Mouse (Mus musculus) liver, embryonic 15.5 days (tissue): Measurements from ENCODE around the gene Daam2. TPM values are rescaled to one million over a fixed set of nuclear protein-coding genes. Genes with fewer than 3 reads are reported as not detected.

Source experiments
- ATAC-seq: fragments of 200-750 bp; cut with Nextera tagmentation; 2 replicates; pipeline ENCODE4 v1.8.0; 2017; ENCODE audit warnings: moderate number of reproducible peaks, mild to moderate bottlenecking, moderate library complexity; ENCODE audit not compliant: insufficient read depth
- H3K27ac ChIP-seq: fragments of 300-500 bp; sonication (generic); replicated peaks from 2 replicates; pipeline ENCODE4 v1.5.1; 2015; ENCODE audit warnings: mild to moderate bottlenecking, inconsistent platforms
- H3K27me3 ChIP-seq: fragments of 300-500 bp; sonication (generic); 2 replicates; pipeline ENCODE4 v1.6.1; 2015; ENCODE audit warnings: mild to moderate bottlenecking, inconsistent platforms
- H3K36me3 ChIP-seq: fragments of 300-500 bp; sonication (generic); replicated peaks from 2 replicates; pipeline ENCODE4 v1.6.1; 2015; ENCODE audit warnings: moderate library complexity, mild to moderate bottlenecking, inconsistent platforms
- H3K4me1 ChIP-seq: fragments of 300-500 bp; sonication (generic); replicated peaks from 2 replicates; pipeline ENCODE4 v1.6.1; 2015; ENCODE audit warnings: inconsistent platforms
- H3K4me2 ChIP-seq: fragments of 300-500 bp; sonication (generic); 2 replicates; pipeline ENCODE4 v1.6.1; 2015; ENCODE audit warnings: moderate library complexity, mild to moderate bottlenecking, inconsistent platforms
- H3K4me3 ChIP-seq: fragments of 300-500 bp; sonication (generic); replicated peaks from 2 replicates; pipeline ENCODE4 v1.5.1; 2015; ENCODE audit warnings: mild to moderate bottlenecking, inconsistent platforms
- H3K9ac ChIP-seq: fragments of 300-500 bp; sonication (generic); 2 replicates; pipeline ENCODE4 v1.6.1; 2015; ENCODE audit warnings: moderate library complexity, mild to moderate bottlenecking, inconsistent platforms
- H3K9me3 ChIP-seq: fragments of 300-500 bp; sonication (generic); replicated peaks from 2 replicates; pipeline ENCODE4 v1.6.1; 2016; ENCODE audit warnings: inconsistent platforms
- WGBS: fragments of 180-500 bp; shearing (Covaris S2); methylation state at CpG from one replicate; pipeline ENCODE4 v1.1.7; 2015; ENCODE audit warnings: mixed read lengths; ENCODE audit not compliant: insufficient replicate concordance; 5-methylcytosine and 5-hydroxymethylcytosine counted together
- polyA plus RNA-seq: library from polyadenylated mRNA; unstranded; fragments of >200 nt; fragmentation: Nextera tagmentation; extraction: Ambion mirVana; gene quantifications from 2 replicates; pipeline ENCODE4 v1.2.1, GENCODE M21; 2015

Daam2 gene
- polyA plus RNA-seq, 1 experiment from 2014 or later: 0.33 TPM

- peaks cover 43% of the 10 kb centered on the region for H3K27me3 ChIP-seq
- H3K4me1 ChIP-seq: no peaks in the 10 kb centered on the region
- ATAC-seq: no peak
- no peak overlapping the region for H3K4me2 ChIP-seq
- no peak overlapping the region for H3K9ac ChIP-seq
- H3K4me3 ChIP-seq: no peak overlapping the region
- H3K27ac ChIP-seq: no peak overlapping the region
- WGBS: 46% methylated on average over 4 of the region's 4 CpGs
- H3K9me3 ChIP-seq: no peaks in the 10 kb centered on the region
- H3K36me3 ChIP-seq: no peaks in the 10 kb centered on the region
Measured at GRCm38 (mm10) chr17:49561985-49562384, 2.2 kb downstream of the Daam2 start.

DNA sequence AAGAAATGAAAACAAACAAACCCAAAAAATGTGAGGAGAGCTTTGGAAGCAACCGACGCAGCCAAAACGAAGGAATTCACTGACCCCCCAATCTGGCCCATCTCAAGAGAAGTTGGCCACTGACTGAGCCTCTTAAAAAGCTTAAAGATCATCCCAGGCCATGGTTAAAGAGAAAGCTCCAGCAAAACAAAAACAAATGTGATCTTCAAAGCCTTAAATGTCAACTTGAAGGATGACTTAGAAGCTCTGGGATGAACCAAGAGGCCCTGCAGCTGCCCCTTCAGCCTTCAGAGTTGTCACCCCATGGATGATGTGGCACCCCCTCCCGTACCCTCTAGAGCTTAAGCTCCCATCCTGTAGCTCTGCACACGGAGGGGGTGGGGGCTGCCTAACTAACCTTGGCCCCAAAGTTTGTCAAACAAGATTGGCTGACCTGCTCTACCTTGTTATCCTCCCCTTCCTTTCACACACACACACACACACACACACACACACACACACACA lies 4.3 kb downstream of the Daam2 start:
- H3K4me1 ChIP-seq: no peaks in the 10 kb centered on the region
- no peak overlapping the region for H3K4me2 ChIP-seq
- no peaks in the 10 kb centered on the region for H3K36me3 ChIP-seq
- no peak overlapping the region for H3K27ac ChIP-seq
- no peak overlapping the region for H3K4me3 ChIP-seq
- H3K9ac ChIP-seq: no peak overlapping the region
- H3K27me3 ChIP-seq: peaks cover 32% of the 10 kb centered on the region
- WGBS: 26% methylated on average over 5 of the region's 5 CpGs
- no peak for ATAC-seq
- no peaks in the 10 kb centered on the region for H3K9me3 ChIP-seq

- H3K4me3 ChIP-seq: no peak overlapping the region
- no peaks in the 10 kb centered on the region for H3K9me3 ChIP-seq
- no peak for ATAC-seq
- no peaks in the 10 kb centered on the region for H3K4me1 ChIP-seq
- no peak overlapping the region for H3K27ac ChIP-seq
- H3K9ac ChIP-seq: no peak overlapping the region
- H3K4me2 ChIP-seq: no peak overlapping the region
- WGBS: 44% methylated on average over 3 of the region's 3 CpGs
- no peaks in the 10 kb centered on the region for H3K36me3 ChIP-seq
- H3K27me3 ChIP-seq: no peaks in the 10 kb centered on the region
Measured at GRCm38 (mm10) chr17:49556169-49556568, 8.0 kb downstream of the Daam2 start.

DNA sequence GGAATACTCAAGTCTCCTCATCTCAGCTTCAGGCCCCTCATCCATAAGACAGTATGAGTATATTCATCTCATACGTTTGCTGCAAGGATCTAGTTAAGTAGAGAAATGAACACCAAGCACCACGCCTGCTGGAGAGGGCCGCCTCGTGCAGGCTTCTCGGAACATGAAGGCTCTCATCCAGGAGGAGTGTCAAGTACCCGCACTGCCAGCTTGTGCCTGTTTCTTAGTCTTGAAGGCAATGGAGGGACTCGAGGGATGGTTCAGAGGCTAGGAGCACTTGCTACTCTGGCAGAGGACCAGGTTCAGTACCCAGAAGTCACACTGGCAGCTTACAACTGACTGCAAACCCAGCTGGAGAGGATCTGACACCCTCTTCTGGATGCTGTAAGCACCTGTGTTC lies 12.2 kb downstream of the Daam2 start:
- Histone ChIP-seq H3K4me2 (no peak overlapping the region), H3K27ac (no peak overlapping the region), H3K27me3 (no peaks in the 10 kb centered on the region), H3K9ac (no peak overlapping the region), H3K4me3 (no peak overlapping the region), H3K36me3 (no peaks in the 10 kb centered on the region), H3K4me1 (no peaks in the 10 kb centered on the region), H3K9me3 (no peaks in the 10 kb centered on the region)
- WGBS: 63% methylated on average over 7 of the region's 7 CpGs
- no peak for ATAC-seq

- H3K4me2 ChIP-seq: no peak overlapping the region
- no peak overlapping the region for H3K9ac ChIP-seq
- H3K4me1 ChIP-seq: no peaks in the 10 kb centered on the region
- no peaks in the 10 kb centered on the region for H3K9me3 ChIP-seq
- no peak overlapping the region for H3K4me3 ChIP-seq
- no peaks in the 10 kb centered on the region for H3K27me3 ChIP-seq
- H3K27ac ChIP-seq: no peak overlapping the region
- no peaks in the 10 kb centered on the region for H3K36me3 ChIP-seq
- 73% methylated on average over 2 of the region's 2 CpGs for WGBS
- ATAC-seq: no peak
Measured at GRCm38 (mm10) chr17:49551465-49551864, 12.7 kb downstream of the Daam2 start.

GRCm38 (mm10) chr17:49545997-49546396 lies 18.1 kb downstream of the Daam2 start:
- H3K4me3 ChIP-seq: no peak overlapping the region
- no peaks in the 10 kb centered on the region for H3K27me3 ChIP-seq
- no peak overlapping the region for H3K9ac ChIP-seq
- WGBS: 60% methylated on average over 4 of the region's 4 CpGs
- no peaks in the 10 kb centered on the region for H3K36me3 ChIP-seq
- H3K4me2 ChIP-seq: no peak overlapping the region
- H3K9me3 ChIP-seq: no peaks in the 10 kb centered on the region
- no peak overlapping the region for H3K27ac ChIP-seq
- no peak for ATAC-seq
- H3K4me1 ChIP-seq: no peaks in the 10 kb centered on the region

GRCm38 (mm10) chr17:49545424-49545823 lies 18.7 kb downstream of the Daam2 start:
- Histone ChIP-seq H3K4me2 (no peak overlapping the region), H3K4me1 (no peaks in the 10 kb centered on the region), H3K27me3 (no peaks in the 10 kb centered on the region), H3K4me3 (no peak overlapping the region), H3K27ac (no peak overlapping the region), H3K9ac (no peak overlapping the region), H3K9me3 (no peaks in the 10 kb centered on the region), H3K36me3 (no peaks in the 10 kb centered on the region)
- ATAC-seq: no peak
- WGBS: 53% methylated on average over 4 of the region's 4 CpGs

GRCm38 (mm10) chr17:49544561-49544960 lies 19.6 kb downstream of the Daam2 start:
- Histone ChIP-seq H3K36me3 (no peaks in the 10 kb centered on the region), H3K4me3 (no peak overlapping the region), H3K27me3 (no peaks in the 10 kb centered on the region), H3K4me2 (no peak overlapping the region), H3K4me1 (no peaks in the 10 kb centered on the region), H3K9ac (no peak overlapping the region), H3K9me3 (no peaks in the 10 kb centered on the region), H3K27ac (no peak overlapping the region)
- 74% methylated on average over 2 of the region's 2 CpGs for WGBS
- ATAC-seq: no peak

DNA sequence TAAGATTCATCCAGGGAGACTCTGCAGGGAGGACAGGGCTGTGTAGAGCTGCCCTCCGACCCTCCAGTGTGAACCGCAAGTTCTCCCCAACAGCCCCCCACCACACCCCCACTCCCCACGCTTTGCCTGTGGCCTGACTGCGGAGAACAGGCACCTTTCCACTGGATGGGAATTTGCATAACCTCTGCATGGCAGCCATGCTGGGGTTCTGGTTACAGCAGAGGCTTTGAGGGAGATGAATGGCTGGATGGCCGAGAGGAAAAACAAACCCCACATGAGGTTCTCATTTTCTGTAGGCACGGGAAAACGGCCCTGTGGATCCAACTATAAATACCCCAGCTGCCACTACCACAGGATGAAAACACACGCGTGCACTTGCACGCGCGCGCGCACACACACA lies 23.4 kb downstream of the Daam2 start:
- Histone ChIP-seq H3K27me3 (no peaks in the 10 kb centered on the region), H3K4me3 (no peak overlapping the region), H3K9ac (no peak overlapping the region), H3K27ac (no peak overlapping the region), H3K4me2 (no peak overlapping the region), H3K36me3 (no peaks in the 10 kb centered on the region), H3K4me1 (no peaks in the 10 kb centered on the region), H3K9me3 (no peaks in the 10 kb centered on the region)
- 76% methylated on average over 14 of the region's 14 CpGs for WGBS
- no peak for ATAC-seq

GRCm38 (mm10) chr17:49539204-49539603 lies 24.9 kb downstream of the Daam2 start:
- H3K36me3 ChIP-seq: no peaks in the 10 kb centered on the region
- no peak overlapping the region for H3K4me3 ChIP-seq
- no peaks in the 10 kb centered on the region for H3K4me1 ChIP-seq
- H3K9me3 ChIP-seq: no peaks in the 10 kb centered on the region
- H3K27me3 ChIP-seq: no peaks in the 10 kb centered on the region
- no peak overlapping the region for H3K27ac ChIP-seq
- no peak for ATAC-seq
- H3K4me2 ChIP-seq: no peak overlapping the region
- H3K9ac ChIP-seq: no peak overlapping the region
- 50% methylated on average over 8 of the region's 8 CpGs for WGBS

GRCm38 (mm10) chr17:49535580-49535979 lies 28.6 kb downstream of the Daam2 start:
- ATAC-seq: no peak
- Histone ChIP-seq H3K9ac (no peak overlapping the region), H3K4me3 (no peak overlapping the region), H3K36me3 (no peaks in the 10 kb centered on the region), H3K27ac (no peak overlapping the region), H3K9me3 (no peaks in the 10 kb centered on the region), H3K27me3 (no peaks in the 10 kb centered on the region), H3K4me2 (no peak overlapping the region), H3K4me1 (no peaks in the 10 kb centered on the region)
- 61% methylated on average over 4 of the region's 4 CpGs for WGBS

- H3K27ac ChIP-seq: no peak overlapping the region
- no peaks in the 10 kb centered on the region for H3K4me1 ChIP-seq
- no peak for ATAC-seq
- no peak overlapping the region for H3K4me3 ChIP-seq
- no peaks in the 10 kb centered on the region for H3K27me3 ChIP-seq
- H3K4me2 ChIP-seq: no peak overlapping the region
- no peak overlapping the region for H3K9ac ChIP-seq
- H3K9me3 ChIP-seq: no peaks in the 10 kb centered on the region
- WGBS: 52% methylated on average over 9 of the region's 9 CpGs
- H3K36me3 ChIP-seq: no peaks in the 10 kb centered on the region
Measured at GRCm38 (mm10) chr17:49534267-49534719, 29.9 kb downstream of the Daam2 start.
